Comparison of ENCODE assay signal across 8 mouse cellular contexts in genomic region chr13:110062835-110063411, GRCm38 (mm10).
DNase-seq lines count a peak whose midpoint lies in the region; ATAC-seq and TF ChIP-seq lines count a peak whose summit lies in the region.

No protein-coding gene starts in this region.

- peak; percentile 84; the same call in 1 of the 2 replicates for ATAC-seq in embryonic facial prominence, embryonic 11.5 days (replicated peaks; ENCODE audit: insufficient number of reproducible peaks, low FRiP score, low TSS enrichment, low read depth)
- peak; percentile 78 for ATAC-seq in limb, embryonic 12.5 days (ENCODE audit: insufficient number of reproducible peaks, insufficient read depth, low FRiP score, low TSS enrichment, low read depth)
- ATAC-seq in monocyte, adult 5-6 weeks (replicated peaks; ENCODE audit: insufficient number of reproducible peaks, low FRiP score, low TSS enrichment, poor library complexity, severe bottlenecking) = peak; percentile 75

- no peak overlapping the region for H3K9ac ChIP-seq in CH12.LX (ENCODE audit: insufficient read depth, low read depth)
- no peak overlapping the region for H3K9ac ChIP-seq in embryonic facial prominence, embryonic 11.5 days (replicated peaks; ENCODE audit: low read length)
- no peak overlapping the region for H3K9ac ChIP-seq in limb, embryonic 12.5 days (replicated peaks)

- DNase-seq in CH12.LX (ENCODE audit: extremely low read depth) = peak; percentile 66
- DNase-seq in adrenal gland, postnatal 25 days = peak; percentile 55
- peak; percentile 96 for DNase-seq in embryonic facial prominence, embryonic 11.5 days (ENCODE audit: low spot score)
- DNase-seq in heart, embryonic 10.5 days (ENCODE audit: low spot score) = peak; percentile 80
- DNase-seq in kidney, adult 9 months = peak; percentile 81
- peak; percentile 46 for DNase-seq in testis, postnatal 14 days (ENCODE audit: low spot score)

- H3K9me3 ChIP-seq in CH12.LX (replicated peaks; ENCODE audit: low read length) = peaks cover 21% of the 10 kb centered on the region
- no peaks in the 10 kb centered on the region for H3K9me3 ChIP-seq in embryonic facial prominence, embryonic 11.5 days (replicated peaks; ENCODE audit: control insufficient read depth, low read length)
- H3K9me3 ChIP-seq in heart, embryonic 10.5 days = no peaks in the 10 kb centered on the region
- no peaks in the 10 kb centered on the region for H3K9me3 ChIP-seq in limb, embryonic 12.5 days

- H3K27ac ChIP-seq in CH12.LX (ENCODE audit: insufficient read depth, low read depth) = no peak overlapping the region
- no peak overlapping the region for H3K27ac ChIP-seq in embryonic facial prominence, embryonic 11.5 days (replicated peaks; ENCODE audit: low read depth, low read length)
- H3K27ac ChIP-seq in heart, embryonic 10.5 days = no peak overlapping the region
- H3K27ac ChIP-seq in limb, embryonic 12.5 days = no peak overlapping the region

- dilution Hi-C loops in CH12.LX (cut with MboI; ENCODE audit: extremely low pct_ligation_motif_present, extremely low pct_unique_long_range_greater_than_20kb, low sequenced_read_pairs) = no loop called here

- H3K4me1 ChIP-seq in CH12.LX (ENCODE audit: control insufficient read depth in 1 of 2, insufficient read depth in 2 of 2) = no peaks in the 10 kb centered on the region
- no peaks in the 10 kb centered on the region for H3K4me1 ChIP-seq in embryonic facial prominence, embryonic 11.5 days (ENCODE audit: control insufficient read depth, insufficient read depth, low read length)
- no peaks in the 10 kb centered on the region for H3K4me1 ChIP-seq in heart, embryonic 10.5 days
- H3K4me1 ChIP-seq in limb, embryonic 12.5 days (replicated peaks) = peaks cover 5% of the 10 kb centered on the region

- no peak overlapping the region for H3K4me3 ChIP-seq in CH12.LX (replicated peaks in 1 of 3; ENCODE audit: low read depth in 2 of 3, low read length in 2 of 3, poor library complexity in 1 of 3)
- H3K4me3 ChIP-seq in embryonic facial prominence, embryonic 11.5 days (ENCODE audit: low read depth, low read length) = no peak overlapping the region
- no peak overlapping the region for H3K4me3 ChIP-seq in heart, embryonic 10.5 days
- no peak overlapping the region for H3K4me3 ChIP-seq in limb, embryonic 12.5 days (replicated peaks)

- WGBS in embryonic facial prominence, embryonic 11.5 days = 22% methylated on average over 9 of the region's 9 CpGs
- 30% methylated on average over 9 of the region's 9 CpGs for WGBS in heart, embryonic 10.5 days
- WGBS in limb, embryonic 12.5 days = 16% methylated on average over 9 of the region's 9 CpGs

- H3K79me2 ChIP-seq in CH12.LX (replicated peaks; ENCODE audit: control insufficient read depth, extremely low read depth, insufficient read depth, poor library complexity, severe bottlenecking) = no peaks in the 10 kb centered on the region

- H3K4me2 ChIP-seq in CH12.LX (ENCODE audit: insufficient read depth, low read depth, poor library complexity, severe bottlenecking) = no peak overlapping the region
- no peak overlapping the region; the same call in 1 of the 2 replicates for H3K4me2 ChIP-seq in embryonic facial prominence, embryonic 11.5 days (ENCODE audit: low read depth, low read length)
- H3K4me2 ChIP-seq in limb, embryonic 12.5 days = peak overlapping the region; percentile 23

- peak; percentile 68 for TF ChIP-seq RAD21 in CH12.LX (IDR thresholded peaks at IDR 0.05; ENCODE audit: low read depth, low read length)

- no peaks in the 10 kb centered on the region for H3K36me3 ChIP-seq in CH12.LX (replicated peaks in 1 of 2; ENCODE audit: control insufficient read depth in 1 of 2, insufficient read depth in 1 of 2, low read length in 1 of 2)
- H3K36me3 ChIP-seq in embryonic facial prominence, embryonic 11.5 days (replicated peaks; ENCODE audit: control insufficient read depth, insufficient read depth, low read depth, low read length) = no peaks in the 10 kb centered on the region
- no peaks in the 10 kb centered on the region for H3K36me3 ChIP-seq in heart, embryonic 10.5 days
- H3K36me3 ChIP-seq in limb, embryonic 12.5 days = no peaks in the 10 kb centered on the region

- TF ChIP-seq POLR2A in CH12.LX (IDR thresholded peaks at IDR 0.05; ENCODE audit: low read depth, low read length) = no peak

- TF ChIP-seq EP300 in CH12.LX (IDR thresholded peaks at IDR 0.05; ENCODE audit: low read length) = no peak

- in situ Hi-C loops in CH12.LX (cut with MboI; ENCODE audit: low pct_ligation_motif_present, low pct_unique_long_range_greater_than_20kb, low sequenced_read_pairs) = no loop called here

- peak in 1 of 2 experiments; percentile 72; a peak in 3 of 4 replicates for TF ChIP-seq CTCF in CH12.LX (conservative IDR thresholded peaks at IDR 0.05 in 1 of 2, IDR thresholded peaks at IDR 0.05 in 1 of 2; ENCODE audit: low read depth in 2 of 2, low read length in 2 of 2)

- H3K27me3 ChIP-seq in CH12.LX (replicated peaks) = no peaks in the 10 kb centered on the region
- no peaks in the 10 kb centered on the region for H3K27me3 ChIP-seq in embryonic facial prominence, embryonic 11.5 days (ENCODE audit: control insufficient read depth, insufficient read depth, low read length)
- H3K27me3 ChIP-seq in heart, embryonic 10.5 days (ENCODE audit: insufficient read depth, poor library complexity, severe bottlenecking) = no peaks in the 10 kb centered on the region
- no peaks in the 10 kb centered on the region for H3K27me3 ChIP-seq in limb, embryonic 12.5 days

TF ChIP-seq in CH12.LX, 34 proteins besides CTCF, POLR2A, EP300 and RAD21:
- peak; percentile 43; the same call in 1 of the 2 replicates for TF ChIP-seq SMC3 (IDR thresholded peaks at IDR 0.05; ENCODE audit: low read depth, low read length)
- no peak for TF ChIP-seq ELF1 (IDR thresholded peaks at IDR 0.05; ENCODE audit: low read depth, low read length)

Comparison
In these comparisons a context has a peak if more than half of its experiments do, and no peak if none do; other contexts are left out.
1. DNase-seq: peak in every context shown above with its lines; median percentile 96 in embryonic facial prominence, embryonic 11.5 days; 81 in kidney, adult 9 months; 80 in heart, embryonic 10.5 days; 66 in CH12.LX; 55 in adrenal gland, postnatal 25 days; 46 in testis, postnatal 14 days.